Mouse (Mus musculus) heart, adult 2 months (tissue): Measurements from ENCODE around the gene Klk1b22.

Experiments used
- CTCF ChIP-seq: fragments of 200-600 bp; IDR thresholded peaks from 2 replicates; pipeline ENCODE4 v1.8.1; 2022; ENCODE audit warnings: antibody characterized with exemption, mild to moderate bottlenecking, moderate library complexity
- EP300 ChIP-seq: fragments of 200-500 bp; IDR thresholded peaks from 2 replicates; pipeline ENCODE4 v1.6.1; 2011; ENCODE audit warnings: low read depth, low read length, control low read depth; ENCODE audit not compliant: insufficient read depth
- POLR2A ChIP-seq: fragments of 200-500 bp; IDR thresholded peaks from 2 replicates; pipeline ENCODE4 v1.6.1; 2011; ENCODE audit warnings: mild to moderate bottlenecking, low read depth, low read length, control low read depth; ENCODE audit not compliant: insufficient read depth

GRCm38 (mm10) chr7:44072117-44072516 lies 40.4 kb upstream of the Klk1b22 start:
- TF ChIP-seq CTCF (no peak), POLR2A (no peak), EP300 (no peak)
